Mouse (Mus musculus): Measurements from ENCODE around the gene Slain2.
"Not testable (repeated sequence)": the region's sequence is repeated elsewhere in the genome, so short reads cannot be mapped to it uniquely, and the experiment has no call there.

The Slain2 gene

GRCm38 (mm10) chr5:72950252-72950651 is 36.1 kb downstream of the Slain2 start:
- no peak for DNase-seq (ENCODE audit: low spot score in 2 of 2)

GRCm38 (mm10) chr5:72953996-72954604 is 40.0 kb downstream of the Slain2 start:
- DNase-seq (ENCODE audit: low spot score in 2 of 2), result no peak

GRCm38 (mm10) chr5:72957281-72957680 is 43.2 kb downstream of the Slain2 start:
- no peak for DNase-seq (ENCODE audit: low spot score in 2 of 2)

- no peak for DNase-seq (ENCODE audit: low spot score in 2 of 2)
These were observed 46.0 kb downstream of the Slain2 start for GRCm38 (mm10) chr5:72960096-72960495.

GRCm38 (mm10) chr5:72965706-72966105 is 51.6 kb downstream of the Slain2 start:
- DNase-seq (ENCODE audit: low spot score in 2 of 2), result no peak

- no peak for DNase-seq (ENCODE audit: low spot score in 2 of 2)
These were observed 58.3 kb downstream of the Slain2 start for GRCm38 (mm10) chr5:72972435-72972834.

- DNase-seq (ENCODE audit: low spot score in 2 of 2), result no peak
These were observed 58.8 kb downstream of the Slain2 start for GRCm38 (mm10) chr5:72972934-72973333.

- DNase-seq (ENCODE audit: low spot score in 2 of 2), result no peak
These were observed 60.5 kb downstream of the Slain2 start, which contains the start of gene Gm10135 for GRCm38 (mm10) chr5:72974602-72975001. Gene Gm10135 (minus strand): TSS chr5:72974702.

- DNase-seq (ENCODE audit: low spot score in 2 of 2), result no peak
These were observed 61.9 kb downstream of the Slain2 start for GRCm38 (mm10) chr5:72975996-72976395.

- no peak for DNase-seq (ENCODE audit: low spot score in 2 of 2)
These were observed 62.4 kb downstream of the Slain2 start for GRCm38 (mm10) chr5:72976539-72976938.

- DNase-seq (ENCODE audit: low spot score in 2 of 2), result no peak
These were observed 70.0 kb downstream of the Slain2 start for GRCm38 (mm10) chr5:72984091-72984490.

GRCm38 (mm10) chr5:72987786-72988185 is 73.7 kb downstream of the Slain2 start:
- no peak for DNase-seq (ENCODE audit: low spot score in 2 of 2)

- DNase-seq (ENCODE audit: low spot score in 2 of 2), result no peak
These were observed 75.7 kb downstream of the Slain2 start for GRCm38 (mm10) chr5:72989756-72990155.

GRCm38 (mm10) chr5:72992474-72992873 is 78.4 kb downstream of the Slain2 start:
- no peak for DNase-seq (ENCODE audit: low spot score in 2 of 2)

- no peak for DNase-seq (ENCODE audit: low spot score in 2 of 2)
These were observed 80.3 kb downstream of the Slain2 start for GRCm38 (mm10) chr5:72994424-72994823.

GRCm38 (mm10) chr5:72994928-72995327 is 80.8 kb downstream of the Slain2 start:
- no peak for DNase-seq (ENCODE audit: low spot score in 2 of 2)

GRCm38 (mm10) chr5:72995379-72995778 is 81.3 kb downstream of the Slain2 start:
- DNase-seq (ENCODE audit: low spot score in 2 of 2), result no peak

GRCm38 (mm10) chr5:72998546-72998945 is 84.4 kb downstream of the Slain2 start:
- not testable (repeated sequence) for DNase-seq (ENCODE audit: low spot score in 2 of 2)

GRCm38 (mm10) chr5:73004046-73004445 is 89.9 kb downstream of the Slain2 start:
- DNase-seq (ENCODE audit: low spot score in 2 of 2), result no peak

GRCm38 (mm10) chr5:73006784-73007581 is 92.9 kb downstream of the Slain2 start, which contains the start of gene Slc10a4:
Gene Slc10a4 (plus strand): TSS chr5:73006883.
- DNase-seq (ENCODE audit: low spot score in 2 of 2), result peak in 1 of 2 experiments; percentile 66

- no peak for DNase-seq (ENCODE audit: low spot score in 2 of 2)
These were observed 93.5 kb downstream of the Slain2 start for GRCm38 (mm10) chr5:73007582-73007959.

GRCm38 (mm10) chr5:73008230-73008629 is 94.1 kb downstream of the Slain2 start:
- not testable (repeated sequence) for DNase-seq (ENCODE audit: low spot score in 2 of 2)

- not testable (repeated sequence) for DNase-seq (ENCODE audit: low spot score in 2 of 2)
These were observed 97.7 kb downstream of the Slain2 start for GRCm38 (mm10) chr5:73011806-73012205.

Measured in spleen, postnatal 4 days (tissue).